Mouse (Mus musculus) erythroblast, embryonic 14.5 days (primary cell): Measurements from ENCODE around the gene Mtor.

Experiments
- GATA1 ChIP-seq: IDR thresholded peaks from 2 replicates; pipeline ENCODE4 v1.6.1; 2012; ENCODE audit warnings: low read length, inconsistent platforms, mixed read lengths
- TAL1 ChIP-seq: IDR thresholded peaks from 3 replicates; pipeline ENCODE4 v1.6.1; 2012; ENCODE audit warnings: low read length, inconsistent platforms, mixed read lengths

- no peak for TF ChIP-seq GATA1
- TF ChIP-seq TAL1, result no peak
These were observed 20.0 kb downstream of the Mtor start for GRCm38 (mm10) chr4:148468396-148468795.
